21 mouse cellular contexts compared by ENCODE assay signal in genomic region chr2:38083251-38083650, GRCm38 (mm10).
DNase-seq lines count a peak whose midpoint lies in the region; ATAC-seq and TF ChIP-seq lines count a peak whose summit lies in the region.
"Had no signal": no experiment of that assay in that cellular context is flagged by ENCODE, and none has a peak within 500 bp of the region (broad histone marks: within the 10 kb centered on the region; RNA-seq: fewer than 3 reads in every experiment).

No protein-coding gene starts in this region.

- intact Hi-C loops in gastrocnemius, postnatal 14 days (cut with DNase I; ENCODE audit: low total_unique reads): no loop called here

- peaks cover 2% of the 10 kb centered on the region; the same call in 1 of the 2 replicates for H3K4me1 ChIP-seq in liver, adult 2 months (ENCODE audit: control insufficient read depth, insufficient read depth, low read length)
- peaks cover 8% of the 10 kb centered on the region for H3K4me1 ChIP-seq in liver, embryonic 11.5 days (replicated peaks; ENCODE audit: control insufficient read depth, insufficient read depth, low read length)
- H3K4me1 ChIP-seq: embryonic facial prominence, embryonic 15.5 days; hindbrain, embryonic 12.5 days had no signal

- no peaks in the 10 kb centered on the region for H3K9me3 ChIP-seq in liver, embryonic 11.5 days (ENCODE audit: control insufficient read depth, low read length)
- H3K9me3 ChIP-seq: embryonic facial prominence, embryonic 15.5 days; forebrain, embryonic 10.5 days; heart, embryonic 10.5 days; hindbrain, embryonic 12.5 days had no signal

- H3K27me3 ChIP-seq in liver, adult 2 months (ENCODE audit: control insufficient read depth, insufficient read depth, low read length): no peaks in the 10 kb centered on the region
- H3K27me3 ChIP-seq in liver, embryonic 11.5 days (replicated peaks; ENCODE audit: control insufficient read depth, insufficient read depth, low read length): no peaks in the 10 kb centered on the region
- H3K27me3 ChIP-seq: embryonic facial prominence, embryonic 15.5 days; hindbrain, embryonic 12.5 days had no signal

- H3K4me3 ChIP-seq in liver, adult 2 months (ENCODE audit: insufficient read depth, low read depth, low read length): no peak overlapping the region
- H3K4me3 ChIP-seq in liver, embryonic 11.5 days (ENCODE audit: low read depth, low read length): no peak overlapping the region
- H3K4me3 ChIP-seq: embryonic facial prominence, embryonic 15.5 days; erythroblast, embryonic 14.5 days; forebrain, embryonic 10.5 days; heart, embryonic 10.5 days; hindbrain, embryonic 12.5 days had no signal

- no peak overlapping the region for H3K9ac ChIP-seq in liver, adult 2 months (ENCODE audit: low read depth, low read length)
- no peak overlapping the region for H3K9ac ChIP-seq in liver, embryonic 11.5 days (ENCODE audit: low read depth, low read length)
- H3K9ac ChIP-seq: embryonic facial prominence, embryonic 15.5 days; hindbrain, embryonic 12.5 days had no signal

- TF ChIP-seq CTCF in liver, adult 2 months (IDR thresholded peaks at IDR 0.05; ENCODE audit: low read depth, low read length): no peak

- 91% methylated on average over 3 of the region's 3 CpGs for WGBS in liver, adult 2 months
- WGBS in liver, embryonic 11.5 days: 84% methylated on average over 3 of the region's 3 CpGs

- no peak for TF ChIP-seq POLR2A in liver, adult 2 months (IDR thresholded peaks at IDR 0.05; ENCODE audit: extremely low read depth, insufficient read depth, low read length)

- H3K27ac ChIP-seq in liver, adult 2 months (replicated peaks; ENCODE audit: insufficient read depth, low read depth, low read length): no peak overlapping the region
- H3K27ac ChIP-seq in liver, embryonic 11.5 days (ENCODE audit: low read depth, low read length): no peak overlapping the region
- H3K27ac ChIP-seq: embryonic facial prominence, embryonic 15.5 days; forebrain, embryonic 10.5 days; heart, embryonic 10.5 days; hindbrain, embryonic 12.5 days had no signal

- 0 out of 2 replicates have a peak, but pooled peaks cover 2% of the 10 kb centered on the region for H3K79me2 ChIP-seq in liver, adult 2 months (ENCODE audit: control insufficient read depth, insufficient read depth, low read length)

- DNase-seq in cerebellum, adult 11-12 months: peak; percentile 16
- no peak for DNase-seq in cerebellum, adult 9-10 months
- peak; percentile 8 for DNase-seq in gastrocnemius, postnatal 14 days
- DNase-seq in gastrocnemius, postnatal 4 days (ENCODE audit: low spot score in 2 of 2): no peak
- peak; percentile 37 for DNase-seq in liver, adult 2 months (ENCODE audit: extremely low read depth, low read depth, low spot score)
- DNase-seq in liver, embryonic 11.5 days (ENCODE audit: low spot score): no peak
- peak; percentile 10 to 24 for DNase-seq in cerebellum, postnatal 25 days
- DNase-seq: adrenal gland, postnatal 14 days; embryo, embryonic 11 days; heart, adult 18-20 months; heart, postnatal 10 days; heart, postnatal 4 days; kidney, adult 2 months had no signal

- H3K36me3 ChIP-seq in liver, adult 2 months (ENCODE audit: control insufficient read depth, insufficient read depth, low read length): no peaks in the 10 kb centered on the region
- no peaks in the 10 kb centered on the region for H3K36me3 ChIP-seq in liver, embryonic 11.5 days (ENCODE audit: control insufficient read depth, insufficient read depth, low read length)
- H3K36me3 ChIP-seq: embryonic facial prominence, embryonic 15.5 days; forebrain, embryonic 10.5 days; heart, embryonic 10.5 days; hindbrain, embryonic 12.5 days had no signal

- H3K4me2 ChIP-seq in liver, embryonic 11.5 days: no peak overlapping the region
- H3K4me2 ChIP-seq: embryonic facial prominence, embryonic 15.5 days; hindbrain, embryonic 12.5 days had no signal

- no peak for ATAC-seq in liver, embryonic 11.5 days (replicated peaks; ENCODE audit: low FRiP score)
- ATAC-seq in megakaryocyte-erythroid progenitor cell, adult 5-6 weeks (replicated peaks; ENCODE audit: low FRiP score, low TSS enrichment, poor library complexity, severe bottlenecking): no peak
- ATAC-seq: forebrain, embryonic 14.5 days; intestine, embryonic 16.5 days had no signal

Comparison
In these comparisons a context has a peak if more than half of its experiments do, and no peak if none do; other contexts are left out.
1. DNase-seq: peak in cerebellum, adult 11-12 months (single experiment), gastrocnemius, postnatal 14 days (single experiment), liver, adult 2 months (single experiment) and cerebellum, postnatal 25 days (2 of 2); none in cerebellum, adult 9-10 months (single experiment), gastrocnemius, postnatal 4 days (0 of 2) and liver, embryonic 11.5 days (single experiment).